Mouse (Mus musculus): ENCODE data around the gene Fgf2. TPM values are rescaled to one million over a fixed set of nuclear protein-coding genes. Genes with fewer than 3 reads are reported as not detected.

Fgf2 gene
- polyA plus RNA-seq, 1 experiment from 2014 or later: 0.10 TPM

Other genes starting within 250 kb of the Fgf2 start
- 0.13 TPM in 1 of 2 replicates, not detected in the other for gene Il2, start 222.4 kb upstream of the Fgf2 start, polyA plus RNA-seq (2015; fragmentation: Nextera tagmentation; extraction: Ambion mirVana)
- not detected in 2 replicates for gene Il21, start 115.7 kb upstream of the Fgf2 start, polyA plus RNA-seq (2015; fragmentation: Nextera tagmentation; extraction: Ambion mirVana)
- gene Bbs12, start 35.8 kb upstream of the Fgf2 start, polyA plus RNA-seq (2015; fragmentation: Nextera tagmentation; extraction: Ambion mirVana): 4.0 and 5.1 TPM in 2 replicates
- 2.1 and 3.0 TPM in 2 replicates for gene Cetn4, start 35.6 kb upstream of the Fgf2 start, polyA plus RNA-seq (2015; fragmentation: Nextera tagmentation; extraction: Ambion mirVana)
- gene Spata5, start 71.5 kb downstream of the Fgf2 start, polyA plus RNA-seq (2015; fragmentation: Nextera tagmentation; extraction: Ambion mirVana): 26.2 and 31.0 TPM in 2 replicates
- 5.4 and 6.2 TPM in 2 replicates for gene Nudt6, start 71.9 kb downstream of the Fgf2 start, polyA plus RNA-seq (2015; fragmentation: Nextera tagmentation; extraction: Ambion mirVana)

Data from liver, embryonic 13.5 days (tissue).